Mouse (Mus musculus): Measurements from ENCODE around the gene Nucb1.

DNA sequence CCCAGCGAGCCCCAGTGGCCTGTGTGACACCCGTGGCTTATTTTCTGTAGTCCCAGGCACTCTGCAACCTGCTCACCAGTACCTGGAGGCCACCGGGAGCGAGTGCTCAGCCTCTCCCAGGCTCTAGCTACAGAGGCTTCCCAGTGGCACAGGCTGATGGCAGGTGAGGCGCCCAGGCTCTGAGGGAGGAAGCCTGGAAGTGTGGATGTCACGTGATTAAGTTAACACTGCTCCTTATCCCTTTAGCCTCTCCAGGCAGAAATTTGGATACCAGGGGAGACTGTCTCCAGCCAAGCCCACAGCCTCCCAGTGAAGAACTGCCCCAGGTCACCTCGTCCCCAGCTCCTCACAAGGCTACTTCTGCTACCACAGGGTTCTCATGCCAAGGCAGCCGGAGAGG, 43.3 kb upstream of the Nucb1 start:
- no peak for TF ChIP-seq POLR2A (IDR thresholded peaks at IDR 0.05; ENCODE audit: low read depth, low read length)
- no peak for TF ChIP-seq CTCF (IDR thresholded peaks at IDR 0.05; ENCODE audit: borderline replicate concordance, insufficient read depth, low read length)
